Mouse (Mus musculus): ENCODE data around the gene Naxd.
"Not testable (repeated sequence)": the region's sequence is repeated elsewhere in the genome, so short reads cannot be mapped to it uniquely, and the experiment has no call there.

Gene Naxd

DNA sequence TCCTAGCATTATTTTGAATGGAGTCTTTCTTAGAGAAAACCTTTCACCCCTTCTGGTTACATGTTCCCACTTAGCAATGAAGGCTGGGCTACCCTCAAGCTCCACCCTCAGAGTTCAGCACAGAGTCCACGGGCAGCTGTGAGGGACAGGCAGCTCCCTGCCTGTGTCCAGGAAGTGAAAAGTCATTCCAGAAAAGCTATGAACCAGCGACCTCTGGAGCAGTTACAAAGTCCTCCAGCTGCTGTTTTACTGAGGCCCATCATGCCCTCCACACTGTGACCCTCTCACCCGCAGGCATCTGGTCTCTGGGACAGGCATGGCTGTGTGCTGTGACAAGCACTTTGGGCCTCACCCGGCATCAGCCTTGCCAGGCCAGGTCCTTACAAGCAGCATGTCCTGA, 24.2 kb upstream of the Naxd start:
- DNase-seq (ENCODE audit: low spot score in 2 of 2): no peak

DNA sequence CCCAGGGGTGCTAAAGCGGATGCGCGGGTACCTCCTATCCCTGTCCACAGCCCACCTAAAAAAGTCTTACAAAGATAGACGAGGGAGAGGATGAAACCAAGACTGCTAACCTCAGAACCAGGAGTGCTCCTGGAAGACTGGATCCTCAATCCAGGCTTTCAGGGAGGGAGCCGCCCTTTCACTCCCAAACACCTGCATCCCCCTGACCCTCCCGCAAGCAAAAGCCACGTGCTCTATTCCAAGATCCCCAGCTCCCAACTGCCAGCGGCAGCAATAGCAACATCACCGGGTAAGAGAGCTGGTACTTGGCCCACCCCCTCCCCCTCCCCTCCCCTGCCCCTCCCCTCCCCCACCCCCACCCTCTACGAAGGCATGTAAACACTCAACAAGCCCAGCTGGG, 21.9 kb upstream of the Naxd start:
- no peak for DNase-seq (ENCODE audit: low spot score in 2 of 2)

DNA sequence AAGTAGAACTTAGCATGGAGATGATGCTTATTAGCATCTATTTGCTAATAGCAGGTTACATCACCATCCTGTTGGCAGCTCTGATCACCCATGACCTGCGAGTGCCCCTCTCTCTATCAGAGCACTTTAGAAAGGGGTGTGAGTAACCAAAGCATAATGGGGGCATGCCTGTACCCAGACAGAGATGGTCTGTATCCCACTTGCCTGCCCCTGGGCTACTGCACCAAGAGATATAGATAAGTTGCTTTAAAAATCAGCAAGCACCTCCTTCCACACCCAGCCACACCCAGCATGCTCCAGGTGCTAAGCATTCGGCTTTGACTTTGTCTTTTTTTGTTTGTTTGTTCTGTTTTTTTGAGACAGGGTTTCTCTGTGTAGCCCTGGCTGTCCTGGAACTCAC, 21.4 kb upstream of the Naxd start:
- DNase-seq (ENCODE audit: low spot score in 2 of 2): no peak

DNA sequence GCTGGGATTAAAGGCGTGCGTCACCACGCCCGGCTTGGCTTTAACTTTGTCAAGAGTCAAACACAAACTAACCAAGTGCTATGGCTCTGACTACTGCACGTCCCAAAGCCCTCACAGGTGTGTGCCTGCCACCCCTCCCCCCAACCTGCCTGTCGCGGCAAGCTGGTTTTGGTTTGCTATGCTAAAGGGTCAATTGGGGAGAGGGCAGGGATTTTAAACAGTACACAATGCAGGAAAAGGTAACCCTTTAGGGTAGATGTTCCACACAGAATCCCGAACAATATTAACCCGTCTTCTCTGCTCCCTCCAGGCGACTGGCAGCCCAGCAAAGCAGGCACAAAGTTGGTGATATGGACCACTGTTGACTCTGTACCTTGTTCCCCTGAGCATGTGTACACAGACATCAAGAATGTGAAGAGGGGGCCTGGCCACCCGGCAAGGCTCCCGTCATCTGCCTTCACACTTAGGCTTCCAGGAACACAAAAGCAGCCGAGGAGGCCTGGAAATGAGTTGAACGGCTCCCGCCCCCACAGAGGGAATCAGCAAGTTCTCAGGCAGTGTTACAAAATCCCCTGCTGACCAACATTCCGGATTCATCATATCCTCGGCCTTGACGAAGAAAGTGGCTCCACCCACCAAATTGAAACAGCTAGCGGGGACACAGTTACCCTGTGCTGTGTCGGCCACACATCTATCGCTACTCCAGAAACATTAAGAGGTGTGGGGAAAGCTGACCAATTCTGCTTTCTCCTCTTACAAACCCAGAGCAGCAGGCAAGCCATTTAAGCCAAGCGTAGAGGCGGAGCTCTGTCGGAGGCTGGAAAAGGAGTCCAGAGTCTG, 20.7 kb upstream of the Naxd start:
- peak in 1 of 2 experiments; percentile 21 for DNase-seq (ENCODE audit: low spot score in 2 of 2)

DNA sequence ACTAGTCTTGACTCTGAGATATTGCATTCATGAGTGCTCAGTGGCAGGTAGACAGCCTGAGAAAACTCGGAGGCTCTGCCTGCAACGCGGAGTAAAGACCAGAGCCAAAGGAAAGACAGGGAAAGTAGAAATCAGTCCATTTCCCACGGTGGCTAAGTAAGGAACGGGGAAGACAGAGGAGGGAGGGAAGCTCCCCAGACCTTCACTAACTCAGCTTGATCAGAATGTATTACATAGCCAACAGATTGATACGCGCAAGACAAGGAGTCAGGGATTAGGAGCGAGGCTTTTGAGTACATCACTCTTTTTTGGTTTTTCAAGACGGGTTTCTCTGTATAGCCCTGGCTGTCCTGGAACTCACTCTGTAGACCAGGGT, 20.1 kb upstream of the Naxd start:
- no peak for DNase-seq (ENCODE audit: low spot score in 2 of 2)

DNA sequence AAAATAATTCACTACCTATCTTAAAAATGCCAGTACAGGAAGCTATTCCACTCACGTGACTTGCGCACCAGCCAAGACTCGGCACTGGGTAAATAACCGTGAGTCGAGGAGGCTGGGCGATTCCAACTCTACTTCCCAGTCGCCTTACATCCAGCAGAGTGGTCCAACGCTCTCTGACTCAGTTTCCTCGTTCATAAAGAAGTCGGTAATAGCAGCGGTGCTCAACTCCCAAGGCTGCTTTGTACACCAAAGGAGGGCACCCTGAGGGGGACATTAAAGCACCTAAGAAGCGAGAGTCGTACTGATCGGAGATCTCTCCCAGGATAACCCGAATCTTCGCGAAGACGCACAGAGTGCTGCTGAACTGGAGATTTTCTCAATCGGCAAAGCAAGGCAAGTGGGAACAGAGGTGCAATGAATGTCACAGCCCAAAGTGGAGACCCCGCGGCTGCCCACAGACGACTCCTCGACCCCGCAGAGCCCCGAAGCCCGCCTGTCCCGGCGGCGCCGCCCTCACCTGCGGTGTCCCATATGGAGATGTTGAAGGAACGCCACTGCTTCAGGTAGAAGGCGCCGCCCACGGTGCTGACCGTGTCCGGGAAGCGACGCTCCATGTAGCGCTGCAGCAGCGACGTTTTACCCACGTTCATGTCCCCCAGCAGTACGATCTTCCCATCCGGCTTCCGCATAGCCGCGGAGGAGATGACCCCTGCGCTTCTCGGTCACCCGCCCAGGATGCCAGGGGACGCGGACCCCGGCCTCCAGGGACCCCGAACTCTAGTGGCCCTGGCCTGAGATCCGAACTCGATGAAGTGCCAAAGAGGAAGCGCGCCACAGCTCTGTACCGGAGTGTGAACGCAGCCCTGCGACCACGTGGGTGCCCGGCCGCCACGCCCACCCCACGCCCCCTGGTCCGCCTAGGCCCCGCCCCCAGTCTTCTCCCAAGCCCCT, 19.2 kb upstream of the Naxd start, which contains the start of gene Rab20:
TSS of gene Rab20 (minus strand) at position 900 of the 951 bp plus-strand sequence.
- no peak for DNase-seq (ENCODE audit: low spot score in 2 of 2)

DNA sequence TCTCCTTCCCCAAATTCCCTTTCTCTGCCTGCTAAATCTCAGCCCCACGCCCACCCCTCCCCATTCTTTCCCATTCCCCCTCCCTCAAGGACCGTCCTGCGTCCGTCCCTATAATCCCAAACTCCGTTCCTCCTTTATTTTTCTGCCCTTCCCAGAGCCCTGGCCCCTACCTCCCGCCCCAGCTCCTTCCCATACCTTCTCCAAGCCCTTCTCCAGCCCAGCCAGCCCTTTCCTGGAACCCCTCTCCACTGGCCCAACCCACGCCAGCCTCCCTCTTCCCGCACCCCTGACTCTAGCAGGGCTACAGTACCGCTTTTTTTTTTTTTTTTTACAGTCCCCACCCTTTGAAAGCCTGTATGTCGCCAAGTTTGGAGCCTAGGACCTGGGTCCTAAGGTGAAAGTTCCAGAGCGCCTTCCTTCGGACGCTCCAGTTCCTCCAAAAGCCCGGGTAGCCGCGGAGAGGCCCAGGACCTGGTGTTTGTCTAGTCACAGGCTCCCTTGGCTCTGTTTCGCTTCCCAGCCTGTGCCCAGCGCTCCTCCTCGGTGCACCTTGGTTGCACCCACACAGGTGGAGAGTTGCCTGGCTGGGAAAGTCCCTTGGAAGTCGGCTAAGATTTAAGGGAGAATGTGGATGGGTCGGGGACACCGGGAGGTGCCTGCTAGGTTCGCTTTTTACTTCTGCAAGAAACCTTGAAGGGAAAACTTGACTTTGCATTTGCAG, 18.3 kb upstream of the Naxd start:
- no peak for DNase-seq (ENCODE audit: low spot score in 2 of 2)

GRCm38 (mm10) chr8:11479591-11479990, 17.7 kb upstream of the Naxd start:
- DNase-seq (ENCODE audit: low spot score in 2 of 2): no peak

DNA sequence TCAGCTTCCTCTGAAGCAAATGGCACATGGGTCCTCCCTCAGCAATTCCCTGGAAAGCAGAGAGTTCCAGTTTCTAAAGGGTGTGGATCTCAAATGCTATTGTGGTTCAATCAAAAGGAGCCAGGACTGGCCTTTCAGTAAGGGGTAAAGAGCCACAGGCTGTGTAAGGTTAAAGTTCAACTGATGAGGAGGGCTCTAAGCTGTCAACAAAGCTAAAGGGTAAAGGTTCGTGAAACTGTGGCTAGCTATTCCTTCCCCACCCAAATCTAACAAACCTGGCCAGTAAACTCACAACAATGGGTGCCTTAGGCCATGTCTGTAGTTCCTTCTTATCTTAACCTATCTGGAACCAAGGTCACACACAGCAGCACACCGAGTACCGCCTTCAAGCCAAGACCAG, 15.4 kb upstream of the Naxd start:
- no peak for DNase-seq (ENCODE audit: low spot score in 2 of 2)

GRCm38 (mm10) chr8:11482537-11482936, 14.8 kb upstream of the Naxd start:
- no peak for DNase-seq (ENCODE audit: low spot score in 2 of 2)

DNA sequence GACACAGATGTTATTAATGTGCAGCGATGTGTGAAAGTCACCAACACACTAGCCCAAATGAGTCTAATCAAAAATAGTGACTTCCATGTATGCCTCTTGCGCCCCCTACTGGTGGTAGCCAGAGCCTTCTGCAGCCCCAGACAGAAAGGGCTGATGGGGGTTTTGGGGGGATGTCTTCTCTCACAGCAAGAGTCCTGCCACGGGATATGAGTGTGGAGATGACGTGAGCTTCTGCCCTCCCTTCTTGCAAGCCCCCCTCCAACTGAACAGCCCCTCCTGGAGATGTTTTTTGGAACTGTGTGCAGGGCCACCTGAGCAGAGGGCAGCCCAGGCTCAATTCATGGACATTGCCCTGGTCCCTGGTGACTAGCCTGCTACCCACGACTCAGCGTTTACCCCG, 11.2 kb upstream of the Naxd start:
- DNase-seq (ENCODE audit: low spot score in 2 of 2): no peak

GRCm38 (mm10) chr8:11487229-11487628, 10.1 kb upstream of the Naxd start:
- DNase-seq (ENCODE audit: low spot score in 2 of 2): no peak

- DNase-seq (ENCODE audit: low spot score in 2 of 2): not testable (repeated sequence)
Measured at GRCm38 (mm10) chr8:11492340-11492739, 5.0 kb upstream of the Naxd start.

DNA sequence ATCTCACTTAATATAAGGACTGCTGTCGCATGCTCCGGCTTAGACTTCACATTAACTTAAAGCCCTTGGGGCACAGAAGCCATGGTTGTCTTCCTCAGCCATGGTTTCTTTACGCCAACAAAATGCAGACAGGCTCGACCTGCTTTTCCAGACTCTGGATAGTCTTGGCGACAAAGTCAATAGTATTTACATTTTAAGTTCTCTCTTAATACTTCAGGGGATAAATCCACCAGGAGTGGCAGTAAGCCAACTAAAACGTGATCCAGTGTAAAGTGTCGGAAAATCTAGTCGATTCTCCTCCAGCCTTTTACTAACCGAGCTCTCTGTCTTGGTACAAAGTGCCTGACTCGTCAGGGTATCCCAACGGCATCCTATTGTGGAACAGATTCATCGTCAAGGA, 975 bp downstream of the Naxd start:
- no peak for DNase-seq (ENCODE audit: low spot score in 2 of 2)

GRCm38 (mm10) chr8:11498786-11499485, 1.6 kb downstream of the Naxd start:
- DNase-seq (ENCODE audit: low spot score in 2 of 2): no peak

DNA sequence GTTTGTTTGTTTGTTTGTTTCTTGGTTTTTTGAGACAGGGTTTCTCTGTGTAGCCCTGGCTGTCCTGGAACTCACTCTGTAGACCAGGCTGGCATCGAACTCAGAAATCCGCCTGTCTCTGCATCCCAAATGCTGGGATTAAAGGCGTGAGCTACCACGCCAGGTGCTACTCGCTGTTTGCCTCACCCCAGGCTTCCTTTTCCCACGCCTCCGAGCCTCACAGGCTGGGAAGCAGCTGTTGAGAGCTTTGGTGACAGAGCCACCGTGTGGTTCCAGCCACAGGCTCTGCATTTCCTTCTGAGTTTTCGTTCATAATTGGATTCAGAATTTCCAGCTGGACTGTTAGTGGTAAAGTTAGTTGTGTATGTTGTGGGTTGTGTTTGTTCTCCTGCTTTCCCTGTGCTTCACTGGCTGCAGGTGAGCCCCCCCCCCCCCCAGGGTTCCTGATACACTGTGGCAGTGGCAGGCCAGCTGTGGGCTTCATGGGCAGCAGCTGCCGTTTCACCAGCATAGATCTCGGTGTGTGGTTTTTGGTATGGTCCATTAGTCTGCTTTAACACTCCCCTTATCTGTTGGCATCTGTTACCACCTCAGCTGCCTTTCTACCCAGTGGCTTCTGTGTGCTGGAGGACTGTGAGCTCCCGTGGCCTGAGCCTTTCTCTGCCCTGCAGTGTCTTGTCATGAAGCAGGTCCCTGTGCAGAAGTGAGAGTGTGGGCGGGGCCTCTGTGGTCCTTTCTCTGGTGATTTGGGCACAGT, 6.3 kb downstream of the Naxd start:
- no peak for DNase-seq (ENCODE audit: low spot score in 2 of 2)

DNA sequence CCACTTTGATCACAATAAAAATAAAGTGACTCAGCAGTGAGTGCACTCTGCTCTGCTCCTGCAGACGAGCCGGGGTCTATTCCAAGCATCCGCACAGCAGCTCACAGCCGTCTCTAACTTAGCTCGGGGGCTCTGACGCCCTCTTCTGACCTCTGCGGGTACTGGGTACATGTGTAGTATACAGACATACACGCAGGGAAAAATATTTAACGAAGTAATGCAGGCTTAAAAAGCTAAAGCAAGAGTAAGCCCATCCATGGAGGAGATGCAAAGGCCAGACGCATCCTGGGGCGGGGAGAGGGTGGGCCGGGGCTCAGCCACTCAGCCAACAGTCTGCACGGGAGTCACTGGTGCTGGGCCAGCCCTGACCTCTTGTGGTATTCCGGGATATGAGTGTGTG, 8.8 kb downstream of the Naxd start:
- no peak for DNase-seq (ENCODE audit: low spot score in 2 of 2)

- no peak for DNase-seq (ENCODE audit: low spot score in 2 of 2)
Measured at GRCm38 (mm10) chr8:11506802-11507201, 9.5 kb downstream of the Naxd start.

GRCm38 (mm10) chr8:11508880-11509279, 11.6 kb downstream of the Naxd start:
- DNase-seq (ENCODE audit: low spot score in 2 of 2): no peak

DNA sequence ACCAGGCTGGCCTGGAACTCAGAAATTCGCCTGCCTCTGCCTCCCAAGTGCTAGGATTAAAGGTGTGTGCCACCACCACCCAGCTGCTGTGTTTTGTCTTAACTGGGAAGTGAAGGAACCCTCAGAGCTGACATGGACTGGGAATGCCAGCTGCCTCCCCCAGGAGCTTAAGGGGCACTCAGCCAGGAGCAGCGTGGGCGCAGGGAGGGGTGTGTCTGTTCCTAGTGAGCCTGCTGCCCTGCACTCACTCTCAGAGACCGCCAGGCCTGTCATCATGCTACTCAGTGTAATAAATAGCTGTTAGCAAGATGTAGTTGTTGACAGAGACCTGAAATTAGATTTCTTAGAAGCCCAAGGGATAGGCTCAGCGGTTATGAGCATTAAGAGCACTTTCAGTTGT, 13.7 kb downstream of the Naxd start:
- DNase-seq (ENCODE audit: low spot score in 2 of 2): no peak

- no peak for DNase-seq (ENCODE audit: low spot score in 2 of 2)
Measured at GRCm38 (mm10) chr8:11512711-11513110, 15.4 kb downstream of the Naxd start.

Data from right cerebral cortex, postnatal 36 days (tissue).